Mouse (Mus musculus): ENCODE data around the gene Slc16a14.

The Slc16a14 gene

GRCm38 (mm10) chr1:84877590-84877989, 57.3 kb downstream of the Slc16a14 start:
- in situ Hi-C loops (cut with MboI; ENCODE audit: low pct_unique_long_range_greater_than_20kb in 1 of 2, low sequenced_read_pairs in 2 of 2, unreplicated experiment in 1 of 2): loop anchor here in 1 of 2 experiments (25.0 kb wide), 1 partner anchor 540 kb away; no protein-coding TSS in a partner anchor

DNA sequence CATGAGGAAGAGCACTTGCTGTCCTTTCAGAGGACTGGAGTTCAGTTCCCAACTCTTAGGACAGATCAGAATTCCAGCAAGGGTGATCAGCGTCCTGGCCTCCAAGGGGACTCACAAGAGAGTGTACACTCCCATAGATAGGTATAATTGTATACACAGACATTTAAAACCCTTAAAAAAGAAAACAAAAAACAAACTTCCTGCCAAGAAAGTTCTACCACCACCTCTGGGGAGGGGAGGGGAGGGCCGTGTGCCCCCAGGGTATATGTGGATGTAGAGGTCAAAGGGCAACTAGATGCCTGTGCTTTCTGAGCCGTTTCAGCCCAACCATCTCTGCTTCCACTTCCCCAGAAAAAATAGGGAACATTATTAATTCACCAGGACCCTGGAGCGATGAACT, 62.0 kb downstream of the Slc16a14 start:
- in situ Hi-C loops (cut with MboI; ENCODE audit: low pct_unique_long_range_greater_than_20kb in 1 of 2, low sequenced_read_pairs in 2 of 2, unreplicated experiment in 1 of 2): no loop called here

DNA sequence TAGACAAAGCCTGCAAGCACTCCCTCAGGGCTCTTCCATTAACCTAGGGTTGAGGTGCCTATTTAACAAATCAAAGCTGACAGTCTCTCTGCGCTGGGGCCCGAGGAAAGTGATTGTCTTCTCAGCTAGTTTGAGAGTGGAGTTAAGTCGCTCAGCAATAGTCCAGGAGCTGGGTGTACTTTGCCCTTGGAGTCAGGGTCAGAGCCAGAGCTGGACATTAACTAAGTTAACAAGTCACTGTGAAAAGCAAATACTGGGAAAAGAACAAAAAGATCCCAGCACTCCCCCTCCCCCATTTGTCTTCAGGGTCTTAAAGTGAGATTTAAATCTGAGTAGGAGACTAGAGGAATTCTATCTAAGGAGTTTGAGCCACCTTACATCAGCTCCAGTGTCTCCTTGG, 62.8 kb downstream of the Slc16a14 start:
- in situ Hi-C loops (cut with MboI; ENCODE audit: low pct_unique_long_range_greater_than_20kb in 1 of 2, low sequenced_read_pairs in 2 of 2, unreplicated experiment in 1 of 2): no loop called here

- in situ Hi-C loops (cut with MboI; ENCODE audit: low pct_unique_long_range_greater_than_20kb in 1 of 2, low sequenced_read_pairs in 2 of 2, unreplicated experiment in 1 of 2): no loop called here
Observed at GRCm38 (mm10) chr1:84871131-84871530, 63.8 kb downstream of the Slc16a14 start.

- in situ Hi-C loops (cut with MboI; ENCODE audit: low pct_unique_long_range_greater_than_20kb in 1 of 2, low sequenced_read_pairs in 2 of 2, unreplicated experiment in 1 of 2): loop anchor here in 1 of 2 experiments (5.0 kb wide), 1 partner anchor 37 kb away; no protein-coding TSS in a partner anchor
Observed at GRCm38 (mm10) chr1:84869498-84869897, 65.4 kb downstream of the Slc16a14 start.

DNA sequence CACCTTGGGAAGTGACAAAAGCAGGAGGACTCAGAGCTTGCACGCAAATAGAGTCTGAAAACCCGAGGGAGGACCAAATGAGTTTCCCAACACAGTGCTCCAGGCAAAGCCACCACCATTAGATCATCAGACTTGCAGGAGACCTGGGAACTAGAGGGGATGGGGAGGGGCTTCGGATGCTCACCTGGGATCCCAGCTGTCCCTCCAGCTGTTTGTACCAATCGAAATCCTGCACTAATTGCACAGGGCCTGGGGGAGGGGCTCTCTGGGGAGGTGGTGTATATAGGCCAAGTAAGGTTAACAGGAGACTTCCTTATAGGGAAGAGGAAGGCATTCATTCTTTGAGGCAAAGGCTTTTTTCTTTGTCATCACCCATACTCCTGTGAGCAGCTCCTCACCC, 66.1 kb downstream of the Slc16a14 start:
- in situ Hi-C loops (cut with MboI; ENCODE audit: low pct_unique_long_range_greater_than_20kb in 1 of 2, low sequenced_read_pairs in 2 of 2, unreplicated experiment in 1 of 2): loop anchor here in 1 of 2 experiments (5.0 kb wide), 1 partner anchor 37 kb away; no protein-coding TSS in a partner anchor

DNA sequence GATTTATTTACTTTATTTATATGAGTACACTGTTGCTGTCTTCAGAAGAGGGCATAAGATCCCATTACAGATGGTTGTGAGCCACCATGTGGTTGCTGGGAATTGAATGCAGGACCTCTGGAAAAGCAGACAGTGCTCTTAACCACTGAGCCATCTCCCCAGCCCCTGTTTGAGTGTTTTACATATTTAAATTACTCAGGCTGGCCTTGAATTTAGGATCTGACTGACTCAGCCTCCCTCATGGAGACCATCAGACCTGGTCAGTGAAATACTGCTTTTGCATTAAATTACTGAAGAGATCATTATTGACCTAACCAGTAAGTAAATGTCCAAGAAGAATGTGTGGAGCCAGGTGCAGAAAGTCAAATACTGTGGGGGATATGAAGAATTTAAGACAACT, 66.6 kb downstream of the Slc16a14 start:
- in situ Hi-C loops (cut with MboI; ENCODE audit: low pct_unique_long_range_greater_than_20kb in 1 of 2, low sequenced_read_pairs in 2 of 2, unreplicated experiment in 1 of 2): loop anchor here in 1 of 2 experiments (5.0 kb wide), 1 partner anchor 36 kb away; no protein-coding TSS in a partner anchor

- in situ Hi-C loops (cut with MboI; ENCODE audit: low pct_unique_long_range_greater_than_20kb in 1 of 2, low sequenced_read_pairs in 2 of 2, unreplicated experiment in 1 of 2): loop anchor here in 1 of 2 experiments (5.0 kb wide), 1 partner anchor 34 kb away; no protein-coding TSS in a partner anchor
Observed at GRCm38 (mm10) chr1:84866706-84867230, 68.2 kb downstream of the Slc16a14 start.

- in situ Hi-C loops (cut with MboI; ENCODE audit: low pct_unique_long_range_greater_than_20kb in 1 of 2, low sequenced_read_pairs in 2 of 2, unreplicated experiment in 1 of 2): loop anchor here in 1 of 2 experiments (5.0 kb wide), 1 partner anchor 34 kb away; no protein-coding TSS in a partner anchor
Observed at GRCm38 (mm10) chr1:84866231-84866630, 68.7 kb downstream of the Slc16a14 start.

DNA sequence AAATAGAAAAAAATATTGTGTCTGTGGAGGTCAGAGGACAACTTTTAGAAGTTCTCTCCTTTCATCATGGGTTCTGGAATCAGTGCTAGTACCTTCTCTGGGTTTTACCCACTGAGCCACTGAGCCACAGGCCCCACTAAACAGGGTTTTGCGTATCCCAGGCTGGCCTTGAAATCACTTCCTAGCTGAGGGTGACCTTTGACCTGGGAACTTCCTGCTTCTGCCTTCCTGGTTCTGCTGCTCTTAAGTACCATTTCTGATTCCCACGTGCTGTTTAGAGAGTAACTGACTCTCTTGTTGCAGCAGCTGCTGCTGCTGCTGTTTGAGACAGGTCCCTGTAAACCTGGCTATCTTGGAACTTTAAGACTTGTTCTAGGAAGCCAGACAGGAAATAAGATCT, 70.3 kb downstream of the Slc16a14 start:
- in situ Hi-C loops (cut with MboI; ENCODE audit: low pct_unique_long_range_greater_than_20kb in 1 of 2, low sequenced_read_pairs in 2 of 2, unreplicated experiment in 1 of 2): loop anchor here in 1 of 2 experiments (5.0 kb wide), 1 partner anchor 32 kb away; no protein-coding TSS in a partner anchor

DNA sequence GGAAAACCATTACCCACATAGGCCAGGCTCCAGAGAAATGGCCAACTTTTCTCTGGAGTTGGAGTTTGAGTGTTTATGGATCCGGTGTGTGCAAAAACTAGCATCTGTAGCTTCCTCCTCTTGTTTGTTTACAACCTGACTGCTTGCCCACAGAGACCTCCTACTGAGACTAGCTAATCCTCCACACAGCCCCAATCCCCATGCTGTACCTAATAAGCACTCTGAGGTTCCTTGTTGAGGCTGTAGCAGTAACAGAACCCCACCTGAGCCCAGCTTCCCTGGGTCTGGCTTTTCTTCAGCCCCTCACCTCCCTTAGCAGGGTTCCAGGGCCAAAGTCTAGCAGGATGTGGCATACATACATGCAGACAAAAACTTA, 73.7 kb downstream of the Slc16a14 start:
- in situ Hi-C loops (cut with MboI; ENCODE audit: low pct_unique_long_range_greater_than_20kb in 1 of 2, low sequenced_read_pairs in 2 of 2, unreplicated experiment in 1 of 2): no loop called here

DNA sequence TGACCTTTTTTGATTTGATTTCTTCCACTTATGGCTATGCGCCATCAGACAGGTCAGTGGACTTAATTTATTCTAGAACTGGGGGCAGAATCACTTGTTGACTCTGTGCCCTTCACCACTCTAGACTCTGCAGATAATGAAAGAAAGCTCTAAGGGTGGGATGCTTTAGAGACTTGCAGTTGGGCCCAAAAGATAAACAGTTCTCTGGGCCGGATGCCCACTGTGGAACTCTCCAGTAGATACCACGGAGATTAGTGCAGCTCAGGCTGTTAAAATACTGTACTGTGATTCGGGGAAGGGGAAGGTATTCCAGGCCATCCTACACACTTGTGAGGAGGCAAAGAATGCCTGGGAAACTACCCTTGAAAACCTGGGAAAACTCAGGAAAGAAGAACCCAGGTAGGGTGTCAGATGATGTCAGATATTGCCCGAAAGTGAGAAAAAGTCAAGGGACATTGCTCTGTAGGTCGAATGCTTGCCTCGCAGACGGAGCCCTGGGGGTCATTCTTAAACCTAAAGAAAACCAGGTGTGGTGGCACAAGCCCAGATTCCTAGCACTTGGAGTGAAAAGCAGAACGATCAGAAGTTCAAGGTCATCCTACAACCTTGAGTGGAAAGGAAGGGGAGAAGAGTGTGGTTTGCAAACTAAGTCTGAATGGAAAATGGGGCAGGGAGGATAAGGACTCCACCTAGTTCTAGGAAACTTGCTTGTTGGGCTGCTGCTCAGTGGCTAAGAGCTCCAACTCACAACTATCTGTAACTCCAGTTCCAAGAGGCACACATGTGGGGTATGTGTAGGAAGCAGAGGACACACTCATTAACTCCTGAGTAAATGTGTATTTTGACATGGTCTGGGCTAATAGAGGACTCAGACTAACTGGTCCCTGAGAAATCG, 74.3 kb downstream of the Slc16a14 start:
- in situ Hi-C loops (cut with MboI; ENCODE audit: low pct_unique_long_range_greater_than_20kb in 1 of 2, low sequenced_read_pairs in 2 of 2, unreplicated experiment in 1 of 2): no loop called here

GRCm38 (mm10) chr1:84859597-84859996, 75.3 kb downstream of the Slc16a14 start:
- in situ Hi-C loops (cut with MboI; ENCODE audit: low pct_unique_long_range_greater_than_20kb in 1 of 2, low sequenced_read_pairs in 2 of 2, unreplicated experiment in 1 of 2): no loop called here

All from mouse embryonic stem cell (cell line).